Mouse (Mus musculus) midbrain, postnatal 0 days (tissue): ENCODE measurements around the gene Vps11. TPM values are rescaled to one million over a fixed set of nuclear protein-coding genes. Genes with fewer than 3 reads are reported as not detected.

Experiments
- ATAC-seq: fragments of 200-750 bp; cut with Nextera tagmentation; 2 replicates; pipeline ENCODE4 v1.8.0; 2017; ENCODE audit warnings: moderate number of reproducible peaks, mild to moderate bottlenecking, moderate TSS enrichment, moderate library complexity; ENCODE audit not compliant: low FRiP score
- DNase-seq: peaks from one replicate; pipeline ENCODE4 v3.0.0-alpha.2; 2015; ENCODE audit warnings: low spot score
- H3K27ac ChIP-seq: fragments of 300-500 bp; sonication (generic); 2 replicates; pipeline ENCODE4 v1.5.1; 2014; ENCODE audit warnings: low read depth, mild to moderate bottlenecking, low read length, mixed read lengths
- H3K27me3 ChIP-seq: fragments of 300-500 bp; sonication (generic); 2 replicates; pipeline ENCODE4 v1.6.1; 2014; ENCODE audit warnings: low read length, control low read depth, mixed read lengths; ENCODE audit not compliant: insufficient read depth
- H3K36me3 ChIP-seq: fragments of 300-500 bp; sonication (generic); 2 replicates; pipeline ENCODE4 v1.6.1; 2014; ENCODE audit warnings: low read length, control low read depth, mixed read lengths; ENCODE audit not compliant: insufficient read depth
- H3K4me1 ChIP-seq: fragments of 300-500 bp; sonication (generic); 2 replicates; pipeline ENCODE4 v1.6.1; 2014; ENCODE audit warnings: mild to moderate bottlenecking, control low read depth, antibody characterized with exemption, low read length, mixed read lengths; ENCODE audit not compliant: insufficient read depth
- H3K4me2 ChIP-seq: fragments of 300-500 bp; sonication (generic); 2 replicates; pipeline ENCODE4 v1.6.1; 2014; ENCODE audit warnings: low read depth, mild to moderate bottlenecking, low read length, mixed read lengths; ENCODE audit not compliant: poor library complexity, severe bottlenecking
- H3K4me3 ChIP-seq: fragments of 300-500 bp; sonication (generic); 2 replicates; pipeline ENCODE4 v1.5.1; 2014; ENCODE audit warnings: low read depth, mild to moderate bottlenecking, low read length, moderate library complexity
- H3K9ac ChIP-seq: fragments of 300-500 bp; sonication (generic); replicated peaks from 2 replicates; pipeline ENCODE4 v1.6.1; 2014; ENCODE audit warnings: mild to moderate bottlenecking, low read length, moderate library complexity, mixed read lengths; ENCODE audit not compliant: poor library complexity, severe bottlenecking
- H3K9me3 ChIP-seq: fragments of 300-500 bp; sonication (generic); 2 replicates; pipeline ENCODE4 v1.6.1; 2016; ENCODE audit warnings: low read length, control low read depth
- CTCF ChIP-seq: IDR thresholded peaks from 2 replicates; pipeline ENCODE4 v1.5.1; 2016; ENCODE audit warnings: antibody characterized with exemption, mild to moderate bottlenecking
- WGBS: fragments of 180-500 bp; shearing (Covaris S2); extraction: QIAGEN DNeasy Blood & Tissue Kit; methylation state at CpG from one replicate; pipeline ENCODE4 v1.1.7; 2014; 5-methylcytosine and 5-hydroxymethylcytosine counted together
- polyA plus RNA-seq: library from polyadenylated mRNA; unstranded; fragments of >200 nt; fragmentation: Nextera tagmentation; extraction: Ambion mirVana; gene quantifications from 2 replicates; pipeline ENCODE4 v1.2.1, GENCODE M21; 2015
- total RNA-seq: library from RNA; depleted of rRNA; stranded (reverse); fragments of >200 nt; gene quantifications from 2 replicates; pipeline ENCODE4 v1.2.3, GENCODE M21; 2014

Gene Vps11
- total and polyA plus RNA-seq, 2 experiments from 2014 or later, result 41.5 to 42.6 TPM

- H3K4me3 ChIP-seq, result peak within 1 kb of the TSS; percentile 81
- peak within 1 kb of the TSS; percentile 80 for H3K9ac ChIP-seq
- peaks cover 22% of the 10 kb centered on the region for H3K36me3 ChIP-seq
- TF ChIP-seq CTCF, result peak; percentile 37
- no peaks in the 10 kb centered on the region for H3K27me3 ChIP-seq
- peak within 1 kb of the TSS; percentile 84 for H3K4me2 ChIP-seq
- peaks cover 5% of the 10 kb centered on the region; the same call in 1 of the 2 replicates for H3K4me1 ChIP-seq
- ATAC-seq (peak; percentile 97), DNase-seq (peak; percentile 99)
- H3K27ac ChIP-seq, result peak within 1 kb of the TSS; percentile 84
- under 1% methylated on average over 43 of the region's 43 CpGs for WGBS
- H3K9me3 ChIP-seq, result no peaks in the 10 kb centered on the region
Measured at GRCm38 (mm10) chr9:44396684-44397411, 35.4 kb upstream of the Vps11 start, which contains the start of gene Slc37a4. Gene Slc37a4 (plus strand): TSS chr9:44396852.

- WGBS, result 36% methylated on average over 4 of the region's 4 CpGs
- H3K4me1 ChIP-seq, result no peaks in the 10 kb centered on the region
- no peak overlapping the region for H3K4me2 ChIP-seq
- H3K36me3 ChIP-seq, result peaks cover 38% of the 10 kb centered on the region
- H3K9me3 ChIP-seq, result no peaks in the 10 kb centered on the region
- TF ChIP-seq CTCF, result peak; percentile 89
- no peak overlapping the region for H3K4me3 ChIP-seq
- DNase-seq (peak; percentile 61), ATAC-seq (peak; percentile 50; the same call in 1 of the 2 replicates)
- H3K27me3 ChIP-seq, result no peaks in the 10 kb centered on the region
- no peak overlapping the region; the same call in 1 of the 2 replicates for H3K27ac ChIP-seq
- no peak overlapping the region for H3K9ac ChIP-seq
Measured at GRCm38 (mm10) chr9:44391466-44391865, 30.0 kb upstream of the Vps11 start.

GRCm38 (mm10) chr9:44389273-44389672, 27.8 kb upstream of the Vps11 start:
- no peak overlapping the region for H3K9ac ChIP-seq
- DNase-seq (peak; percentile 50), ATAC-seq (no peak)
- H3K4me2 ChIP-seq, result no peak overlapping the region
- WGBS, result 64% methylated on average over 8 of the region's 8 CpGs
- H3K36me3 ChIP-seq, result peaks cover 60% of the 10 kb centered on the region
- no peak overlapping the region for H3K4me3 ChIP-seq
- TF ChIP-seq CTCF, result peak; percentile 82
- H3K4me1 ChIP-seq, result no peaks in the 10 kb centered on the region
- H3K9me3 ChIP-seq, result no peaks in the 10 kb centered on the region
- H3K27me3 ChIP-seq, result no peaks in the 10 kb centered on the region
- no peak overlapping the region for H3K27ac ChIP-seq

- DNase-seq (no peak), ATAC-seq (no peak)
- no peaks in the 10 kb centered on the region for H3K4me1 ChIP-seq
- no peaks in the 10 kb centered on the region for H3K27me3 ChIP-seq
- TF ChIP-seq CTCF, result no peak
- WGBS, result 81% methylated on average over 3 of the region's 3 CpGs
- no peak overlapping the region for H3K4me3 ChIP-seq
- no peak overlapping the region for H3K4me2 ChIP-seq
- no peak overlapping the region for H3K9ac ChIP-seq
- H3K9me3 ChIP-seq, result no peaks in the 10 kb centered on the region
- no peak overlapping the region for H3K27ac ChIP-seq
- peaks cover 80% of the 10 kb centered on the region for H3K36me3 ChIP-seq
Measured at GRCm38 (mm10) chr9:44387221-44387620, 25.8 kb upstream of the Vps11 start.

- Histone ChIP-seq H3K27me3 (no peaks in the 10 kb centered on the region), H3K9ac (no peak overlapping the region), H3K4me1 (peaks cover 9% of the 10 kb centered on the region; the same call in 1 of the 2 replicates), H3K9me3 (no peaks in the 10 kb centered on the region), H3K36me3 (peaks cover 79% of the 10 kb centered on the region), H3K4me3 (no peak overlapping the region), H3K27ac (no peak overlapping the region), H3K4me2 (no peak overlapping the region)
- 91% methylated on average over 13 of the region's 13 CpGs for WGBS
- ATAC-seq, result no peak
- no peak for TF ChIP-seq CTCF
- DNase-seq, result no peak
Measured at GRCm38 (mm10) chr9:44384596-44384995, 23.1 kb upstream of the Vps11 start.

- Histone ChIP-seq H3K4me2 (peak overlapping the region; percentile 94), H3K9ac (peak overlapping the region; percentile 95), H3K27me3 (no peaks in the 10 kb centered on the region), H3K9me3 (no peaks in the 10 kb centered on the region), H3K4me3 (peak overlapping the region; percentile 92), H3K36me3 (peaks cover 37% of the 10 kb centered on the region), H3K4me1 (peaks cover 9% of the 10 kb centered on the region; the same call in 1 of the 2 replicates), H3K27ac (peak overlapping the region; percentile 83)
- no peak for TF ChIP-seq CTCF
- 11% methylated on average over 15 of the region's 15 CpGs for WGBS
- no peak for DNase-seq
- peak; percentile 28; the same call in 1 of the 2 replicates for ATAC-seq
Measured at GRCm38 (mm10) chr9:44379862-44380261, 18.4 kb upstream of the Vps11 start.
